Mouse (Mus musculus): ENCODE measurements around the gene Hepacam2.
"Not testable (repeated sequence)": the region's sequence is repeated elsewhere in the genome, so short reads cannot be mapped to it uniquely, and the experiment has no call there.

Hepacam2 gene

GRCm38 (mm10) chr6:3463594-3463993 is 34.5 kb downstream of the Hepacam2 start:
- no peak for DNase-seq (ENCODE audit: low spot score in 2 of 2)

GRCm38 (mm10) chr6:3463026-3463425 is 35.1 kb downstream of the Hepacam2 start:
- DNase-seq (ENCODE audit: low spot score in 2 of 2): no peak

- DNase-seq (ENCODE audit: low spot score in 2 of 2): no peak
Observed at GRCm38 (mm10) chr6:3455944-3456536, 42.1 kb downstream of the Hepacam2 start.

- no peak for DNase-seq (ENCODE audit: low spot score in 2 of 2)
Observed at GRCm38 (mm10) chr6:3454421-3454820, 43.7 kb downstream of the Hepacam2 start.

- DNase-seq (ENCODE audit: low spot score in 2 of 2): peak; percentile 70 to 71
Observed at GRCm38 (mm10) chr6:3447404-3447803, 50.7 kb downstream of the Hepacam2 start.

- no peak for DNase-seq (ENCODE audit: low spot score in 2 of 2)
Observed at GRCm38 (mm10) chr6:3443905-3444304, 54.2 kb downstream of the Hepacam2 start.

GRCm38 (mm10) chr6:3436087-3436486 is 62.0 kb downstream of the Hepacam2 start:
- no peak for DNase-seq (ENCODE audit: low spot score in 2 of 2)

- DNase-seq (ENCODE audit: low spot score in 2 of 2): not testable (repeated sequence)
Observed at GRCm38 (mm10) chr6:3430976-3431375, 67.1 kb downstream of the Hepacam2 start.

GRCm38 (mm10) chr6:3427047-3427446 is 71.1 kb downstream of the Hepacam2 start:
- no peak for DNase-seq (ENCODE audit: low spot score in 2 of 2)

GRCm38 (mm10) chr6:3425333-3425732 is 72.8 kb downstream of the Hepacam2 start:
- DNase-seq (ENCODE audit: low spot score in 2 of 2): not testable (repeated sequence)

GRCm38 (mm10) chr6:3424613-3425277 is 73.4 kb downstream of the Hepacam2 start:
- DNase-seq (ENCODE audit: low spot score in 2 of 2): not testable (repeated sequence)

Measured in right cerebral cortex, adult 2 months (tissue).